ENCODE assay signal across 1 mouse cellular context in genomic region chr12:70974441-70975266, GRCm38 (mm10).
TF ChIP-seq lines count a peak whose summit lies in the region.

Gene Psma3, plus strand, starts transcription at chr12:70974621.

TF ChIP-seq in CH12.LX, 34 proteins besides CTCF, POLR2A, EP300 and RAD21 (continued from another document):
- TF ChIP-seq NELFE (IDR thresholded peaks at IDR 0.05; ENCODE audit: low read depth, low read length), result peak; percentile 86
- TF ChIP-seq NRF1 (IDR thresholded peaks at IDR 0.05; ENCODE audit: low read depth, low read length), result peak; percentile 85
- TF ChIP-seq E2F4 (IDR thresholded peaks at IDR 0.05; ENCODE audit: insufficient replicate concordance, low read depth, low read length), result no peak
- TF ChIP-seq CHD1 (IDR thresholded peaks at IDR 0.05; ENCODE audit: low read depth, low read length), result no peak; the same call in 1 of the 2 replicates
- 0 out of 2 replicates have a peak, but pooled peaks have one; percentile 50 for TF ChIP-seq ELF1 (IDR thresholded peaks at IDR 0.05; ENCODE audit: low read depth, low read length)
- TF ChIP-seq MYC (IDR thresholded peaks at IDR 0.05; ENCODE audit: low read depth, low read length), result peak; percentile 62; the same call in 1 of the 2 replicates
- TF ChIP-seq PAX5 (IDR thresholded peaks at IDR 0.05; ENCODE audit: low read length), result no peak
- no peak for TF ChIP-seq RCOR1 (conservative IDR thresholded peaks at IDR 0.05; ENCODE audit: low read depth, low read length)
- TF ChIP-seq USF1 (IDR thresholded peaks at IDR 0.05; ENCODE audit: low read depth, low read length), result no peak
- peak; percentile 64 for TF ChIP-seq TCF12 (IDR thresholded peaks at IDR 0.05; ENCODE audit: low read depth, low read length)
- TF ChIP-seq GABPA (IDR thresholded peaks at IDR 0.05; ENCODE audit: insufficient replicate concordance, low read depth, low read length), result no peak
- TF ChIP-seq KAT2A (IDR thresholded peaks at IDR 0.05; ENCODE audit: insufficient replicate concordance, low read length), result 0 out of 2 replicates have a peak, but pooled peaks have one; percentile 66
